Mouse (Mus musculus) liver, adult 2 months (tissue): ENCODE results near the gene Madcam1.

ENCODE experiments used
- CTCF ChIP-seq: fragments of 200-500 bp; IDR thresholded peaks from 2 replicates; pipeline ENCODE4 v1.5.1; 2011; ENCODE audit warnings: low read depth, low read length, control low read depth
- POLR2A ChIP-seq: fragments of 200-500 bp; IDR thresholded peaks from 2 replicates; pipeline ENCODE4 v1.6.1; 2011; ENCODE audit warnings: low read length, control low read depth; ENCODE audit not compliant: insufficient read depth; ENCODE audit errors: extremely low read depth

DNA sequence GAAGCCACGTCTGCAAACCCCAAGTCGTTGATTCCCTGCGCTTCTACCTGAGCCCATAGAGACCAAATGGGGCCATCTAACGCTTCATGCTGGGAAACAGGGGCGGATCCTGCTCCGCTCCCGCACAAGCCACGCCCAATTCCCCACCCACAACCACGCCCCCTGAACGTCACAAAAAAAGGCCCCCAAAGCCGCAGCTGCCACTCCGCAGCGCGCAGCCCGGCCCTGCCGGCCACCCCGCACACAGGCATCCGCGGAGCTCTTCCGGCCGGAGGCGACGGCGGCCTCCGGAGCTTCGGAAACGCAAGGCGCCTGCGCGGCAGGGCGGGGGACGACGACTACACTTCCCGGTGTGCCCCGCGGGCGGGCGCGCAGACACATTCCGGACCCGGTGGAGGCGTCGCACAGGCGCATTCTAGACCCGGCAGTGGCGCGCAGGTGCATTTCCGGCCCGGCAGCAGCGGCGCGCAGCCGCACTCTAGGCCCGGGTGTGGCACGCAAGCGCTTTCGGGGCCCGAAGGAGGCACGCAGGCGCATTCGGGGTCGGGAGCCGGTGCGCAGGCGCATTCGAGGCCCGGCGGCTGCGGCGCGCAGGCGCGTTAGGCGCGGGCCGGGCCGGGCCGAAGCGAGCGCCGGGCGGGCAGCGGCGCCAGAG, 17.4 kb downstream of the Madcam1 start, which contains the start of gene Cdc34:
- TF ChIP-seq CTCF (no peak), POLR2A (peak; percentile 90)
